Mouse (Mus musculus) G1E (cell line): ENCODE data around the gene Sp6. TPM values are rescaled to one million over a fixed set of nuclear protein-coding genes. Genes with fewer than 3 reads are reported as not detected.

Experiments
- ATAC-seq: 2 replicates; pipeline ENCODE4 v1.8.0; 2016; ENCODE audit warnings: mild to moderate bottlenecking; ENCODE audit not compliant: insufficient number of reproducible peaks, poor library complexity, low FRiP score, severe bottlenecking; ENCODE audit errors: extremely low read depth
- DNase-seq: peaks from one replicate; pipeline ENCODE4 v3.0.0; 2012; ENCODE audit warnings: low spot score
- H3K27me3 ChIP-seq: 2 replicates; pipeline ENCODE4 v1.6.1; 2012; ENCODE audit warnings: mild to moderate bottlenecking, low read length, inconsistent platforms; ENCODE audit not compliant: insufficient read depth
- H3K36me3 ChIP-seq: replicated peaks from 2 replicates; pipeline ENCODE3; 2012; ENCODE audit warnings: mild to moderate bottlenecking, inconsistent platforms
- H3K4me1 ChIP-seq: 2 replicates; pipeline ENCODE4 v1.6.1; 2012; ENCODE audit warnings: low read depth, low read length, inconsistent platforms, mixed read lengths; ENCODE audit not compliant: insufficient read depth
- H3K4me3 ChIP-seq: 2 replicates; pipeline ENCODE4 v1.5.1; 2012; ENCODE audit warnings: low read depth, mild to moderate bottlenecking, inconsistent platforms, low read length, moderate library complexity, mixed read lengths
- H3K9me3 ChIP-seq: replicated peaks from 2 replicates; pipeline ENCODE4 v1.6.1; 2012; ENCODE audit warnings: inconsistent platforms
- CTCF ChIP-seq: IDR thresholded peaks from 2 replicates; pipeline ENCODE4 v1.5.1; 2012; ENCODE audit warnings: low read depth, low read length, inconsistent platforms, mixed read lengths
- GATA1 ChIP-seq: IDR thresholded peaks from 2 replicates; pipeline ENCODE4 v1.6.1; 2012; ENCODE audit warnings: borderline replicate concordance, low read length, inconsistent platforms, mixed read lengths
- GATA2 ChIP-seq: IDR thresholded peaks from 2 replicates; pipeline ENCODE4 v1.6.1; 2012; ENCODE audit warnings: low read depth, low read length, inconsistent platforms, borderline replicate concordance
- POLR2AphosphoS5 ChIP-seq: IDR thresholded peaks from 2 replicates; pipeline ENCODE4 v1.6.1; 2012; ENCODE audit warnings: low read depth, low read length, inconsistent platforms; ENCODE audit not compliant: insufficient replicate concordance
- TAL1 ChIP-seq: conservative IDR thresholded peaks from 2 replicates; pipeline ENCODE4 v1.6.1; 2012; ENCODE audit warnings: low read depth, low read length, inconsistent platforms, mixed read lengths
- polyA plus RNA-seq: library from polyadenylated mRNA; stranded (reverse); fragments of >175 nt; gene quantifications from 2 replicates; pipeline ENCODE4 v1.2.3, GENCODE M21; 2012
- total RNA-seq, 2 experiments: library from RNA; stranded (forward) in 1 of 2; stranded (reverse) in 1 of 2; fragments of 200-1000 nt in 1 of 2; fragments of >200 nt in 1 of 2; fragmentation: Nextera tagmentation in 1 of 2; gene quantifications; 2 replicates each; pipeline ENCODE4 v1.2.3; 2014 to 2017

Sp6 gene
- total and polyA plus RNA-seq, 3 experiments = 0.05 TPM; not detected in 2

GRCm38 (mm10) chr11:97021121-97021765, 8.0 kb downstream of the Sp6 start:
- Histone ChIP-seq H3K4me3 (no peak overlapping the region; the same call in 1 of the 2 replicates), H3K27me3 (peaks cover 82% of the 10 kb centered on the region), H3K36me3 (no peaks in the 10 kb centered on the region), H3K9me3 (peaks cover 6% of the 10 kb centered on the region), H3K4me1 (peaks cover 34% of the 10 kb centered on the region)
- ATAC-seq (no peak), DNase-seq (no peak)
- TF ChIP-seq POLR2AphosphoS5 = no peak

GRCm38 (mm10) chr11:97021873-97022484, 8.8 kb downstream of the Sp6 start:
- TF ChIP-seq GATA1 (no peak), GATA2 (no peak), POLR2AphosphoS5 (no peak), CTCF (no peak), TAL1 (no peak)
- Histone ChIP-seq H3K9me3 (peaks cover 6% of the 10 kb centered on the region), H3K36me3 (no peaks in the 10 kb centered on the region), H3K4me1 (peaks cover 34% of the 10 kb centered on the region), H3K4me3 (peak overlapping the region; percentile 65; the same call in 1 of the 2 replicates), H3K27me3 (peaks cover 77% of the 10 kb centered on the region)
- DNase-seq (no peak), ATAC-seq (no peak)

DNA sequence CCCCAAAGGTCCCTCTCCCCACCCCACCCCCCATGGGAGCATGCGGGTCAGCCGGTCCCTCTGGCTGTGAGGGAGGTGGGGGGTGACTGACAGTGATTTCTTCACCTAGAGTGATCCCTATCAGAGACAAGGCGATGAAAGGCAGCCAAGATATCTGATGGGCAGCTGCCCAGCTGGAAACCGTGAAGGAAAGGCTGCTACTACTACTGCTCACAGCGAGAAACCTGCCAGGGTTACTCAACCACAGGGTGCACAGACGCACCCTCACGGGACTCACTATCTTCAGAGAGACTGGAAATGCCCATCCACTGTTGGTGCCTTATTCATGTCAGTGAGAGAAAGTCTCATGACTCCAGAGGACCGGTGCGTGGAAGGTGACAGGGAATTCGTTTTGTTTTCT, 11.8 kb downstream of the Sp6 start:
- ATAC-seq (no peak), DNase-seq (no peak)
- Histone ChIP-seq H3K4me1 (peaks cover 40% of the 10 kb centered on the region), H3K27me3 (peaks cover 61% of the 10 kb centered on the region), H3K36me3 (no peaks in the 10 kb centered on the region), H3K9me3 (no peaks in the 10 kb centered on the region), H3K4me3 (no peak overlapping the region)
- TF ChIP-seq GATA2 (no peak), TAL1 (no peak), GATA1 (no peak), POLR2AphosphoS5 (no peak)

DNA sequence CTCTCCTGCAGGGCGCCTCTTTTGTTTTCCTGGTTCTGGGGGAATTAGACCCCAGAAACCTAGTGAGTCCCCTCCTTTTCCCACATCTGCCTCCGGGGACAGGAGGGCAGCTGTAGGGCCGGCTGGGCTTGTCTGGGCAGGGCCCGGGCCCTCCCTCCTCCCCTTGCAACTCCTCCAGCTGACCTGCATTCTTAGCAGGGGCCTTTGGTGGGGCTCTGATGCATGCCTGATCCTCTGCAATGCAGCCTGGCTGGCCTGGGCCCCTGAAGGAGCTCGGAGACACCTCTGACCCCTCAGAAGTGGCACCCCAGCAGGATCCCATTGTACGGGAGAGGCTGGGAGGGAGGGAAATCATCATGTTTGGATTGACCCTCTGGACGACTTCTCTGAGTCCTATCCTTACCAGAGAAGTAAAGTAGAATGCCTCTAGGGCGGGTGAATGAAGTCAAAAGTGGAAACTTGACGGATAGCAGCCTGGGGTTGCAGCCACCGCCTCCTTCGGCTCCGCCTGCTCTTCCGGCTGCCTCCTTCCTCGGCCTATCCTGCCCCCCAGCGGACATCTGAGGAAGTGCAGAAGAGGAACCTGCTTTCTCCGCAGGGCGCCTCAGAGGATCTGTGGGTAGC, 12.6 kb downstream of the Sp6 start:
- Histone ChIP-seq H3K9me3 (no peaks in the 10 kb centered on the region), H3K4me3 (peak overlapping the region; percentile 69), H3K36me3 (no peaks in the 10 kb centered on the region), H3K27me3 (peaks cover 53% of the 10 kb centered on the region), H3K4me1 (peaks cover 48% of the 10 kb centered on the region)
- ATAC-seq (no peak; the same call in 1 of the 2 replicates), DNase-seq (peak; percentile 75)
- TF ChIP-seq POLR2AphosphoS5 = no peak
- peak; percentile 96 for TF ChIP-seq CTCF

DNA sequence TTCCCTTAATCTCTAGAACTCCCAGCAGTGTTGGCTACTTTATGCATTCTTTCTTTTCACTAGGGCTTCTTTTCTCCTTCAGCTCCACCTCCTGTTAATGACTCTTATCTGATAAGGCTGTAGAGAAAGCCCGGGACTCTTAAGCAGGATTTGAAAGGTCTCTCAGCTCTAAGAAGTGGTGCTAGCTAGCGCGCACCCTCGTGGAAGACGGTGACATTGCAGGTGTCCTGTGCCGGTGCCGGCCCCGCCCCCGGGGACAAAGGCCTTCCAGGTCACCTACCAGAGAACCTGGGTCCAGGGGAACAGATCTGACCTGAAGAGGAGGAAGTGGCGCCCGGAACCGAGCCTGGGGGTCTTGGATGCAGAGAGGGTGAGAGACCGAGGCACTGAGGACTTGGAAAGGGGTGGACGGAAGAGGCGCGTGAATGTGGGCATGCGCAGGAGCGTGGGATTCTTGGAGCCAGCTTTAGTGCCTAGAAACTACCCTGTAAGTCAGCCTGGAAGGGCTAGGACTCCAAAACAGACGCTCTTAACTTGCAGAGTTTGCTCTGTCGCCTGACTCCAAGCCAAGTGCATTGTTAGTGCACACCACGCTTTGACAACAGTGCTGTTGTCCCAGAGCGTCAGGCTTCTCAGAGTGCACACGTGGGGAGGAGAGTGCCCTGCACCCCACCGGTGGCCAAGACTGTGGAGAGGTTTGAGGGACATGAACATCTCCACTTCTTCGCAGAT, 16.7 kb downstream of the Sp6 start, which contains the start of gene Scrn2:
Scrn2 (plus strand) TSS at position 253 of the 732 bp plus-strand sequence.
- ATAC-seq (peak; percentile 78), DNase-seq (peak; percentile 78)
- Histone ChIP-seq H3K9me3 (no peaks in the 10 kb centered on the region), H3K27me3 (peaks cover 13% of the 10 kb centered on the region), H3K36me3 (peaks cover 29% of the 10 kb centered on the region), H3K4me3 (peak within 1 kb of the TSS; percentile 76), H3K4me1 (peaks cover 46% of the 10 kb centered on the region)
- TF ChIP-seq POLR2AphosphoS5 = no peak
- peak; percentile 80 for TF ChIP-seq CTCF

DNA sequence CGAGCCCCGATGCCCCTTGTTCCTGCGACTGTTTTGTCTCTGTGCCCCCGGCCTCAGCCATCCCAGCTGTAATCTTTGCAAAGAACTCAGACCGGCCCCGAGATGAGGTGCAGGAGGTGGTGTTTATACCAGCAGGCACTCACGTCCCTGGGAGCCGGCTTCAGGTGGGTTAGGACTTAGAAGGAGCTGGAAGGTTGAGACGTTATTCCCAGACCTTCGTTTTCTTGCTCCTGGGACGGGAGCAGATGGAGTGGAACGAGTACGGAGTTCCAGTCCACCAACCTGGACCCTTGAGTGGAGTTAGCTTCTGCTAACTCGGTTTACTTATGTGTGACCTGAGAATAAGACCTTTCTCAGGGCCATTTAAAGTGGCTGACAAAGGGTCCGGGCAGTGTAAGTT, 17.2 kb downstream of the Sp6 start:
- TF ChIP-seq CTCF (no peak), GATA2 (no peak), GATA1 (no peak), TAL1 (no peak), POLR2AphosphoS5 (no peak)
- peaks cover 41% of the 10 kb centered on the region for H3K4me1 ChIP-seq
- no peaks in the 10 kb centered on the region for H3K9me3 ChIP-seq
- no peak for DNase-seq
- peaks cover 11% of the 10 kb centered on the region for H3K27me3 ChIP-seq
- peak overlapping the region; percentile 76 for H3K4me3 ChIP-seq
- H3K36me3 ChIP-seq = peaks cover 31% of the 10 kb centered on the region
- ATAC-seq = no peak
